25 mouse cellular contexts compared by ENCODE assay signal in the genomic region with DNA sequence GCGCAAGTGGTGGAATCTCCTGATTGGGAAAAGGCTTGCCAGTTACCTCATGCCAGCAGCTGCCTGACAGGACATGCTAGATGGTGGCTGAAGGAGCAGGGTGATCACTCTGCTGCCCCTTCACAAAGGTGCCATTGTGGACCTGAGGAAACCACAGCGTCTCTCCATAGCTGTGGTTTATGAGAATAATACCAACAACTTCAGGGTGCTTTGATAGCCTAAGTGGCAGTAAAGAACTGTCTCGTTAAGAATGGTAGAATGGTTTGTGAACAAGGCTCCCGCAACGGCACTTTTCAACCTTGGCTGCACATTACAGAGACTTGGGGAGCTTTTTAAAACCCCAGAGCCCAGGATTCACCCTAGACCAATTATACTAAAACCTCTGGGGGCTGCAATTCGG. TPM values are rescaled to one million over a fixed set of nuclear protein-coding genes. Genes with fewer than 3 reads are reported as not detected.
A peak's percentile ranks its signal among the peaks of the same experiment; 100 is the strongest.
DNase-seq lines count a peak whose midpoint lies in the region; ATAC-seq lines count a peak whose summit lies in the region.
"Had no signal": no experiment of that assay in that cellular context is flagged by ENCODE, and none has a peak within 500 bp of the region (broad histone marks: within the 10 kb centered on the region; RNA-seq: fewer than 3 reads in every experiment).

No protein-coding gene starts in this region.

- H3K9me3 ChIP-seq in embryonic facial prominence, embryonic 13.5 days = no peaks in the 10 kb centered on the region
- H3K9me3 ChIP-seq in embryonic facial prominence, embryonic 10.5 days = no peaks in the 10 kb centered on the region
- H3K9me3 ChIP-seq in megakaryocyte, embryonic 14.5 days = peaks cover 33% of the 10 kb centered on the region
- no peaks in the 10 kb centered on the region for H3K9me3 ChIP-seq in limb, embryonic 13.5 days
- H3K9me3 ChIP-seq: embryonic facial prominence, embryonic 15.5 days; heart, embryonic 10.5 days; heart, embryonic 13.5 days had no signal

- WGBS in embryonic facial prominence, embryonic 13.5 days = 86% methylated on average over 6 of the region's 6 CpGs
- WGBS in embryonic facial prominence, embryonic 10.5 days = 88% methylated on average over 6 of the region's 6 CpGs
- WGBS in limb, embryonic 13.5 days = 49% methylated on average over 6 of the region's 6 CpGs

- peaks cover 56% of the 10 kb centered on the region for H3K36me3 ChIP-seq in embryonic facial prominence, embryonic 13.5 days
- peaks cover 74% of the 10 kb centered on the region for H3K36me3 ChIP-seq in embryonic facial prominence, embryonic 10.5 days (replicated peaks)
- H3K36me3 ChIP-seq in megakaryocyte, embryonic 14.5 days (replicated peaks; ENCODE audit: low read length) = no peaks in the 10 kb centered on the region
- H3K36me3 ChIP-seq in limb, embryonic 13.5 days = peaks cover 70% of the 10 kb centered on the region

- no peaks in the 10 kb centered on the region for H3K27me3 ChIP-seq in embryonic facial prominence, embryonic 13.5 days
- H3K27me3 ChIP-seq in embryonic facial prominence, embryonic 10.5 days (replicated peaks; ENCODE audit: low read depth, poor library complexity, severe bottlenecking) = no peaks in the 10 kb centered on the region
- H3K27me3 ChIP-seq in megakaryocyte, embryonic 14.5 days (replicated peaks) = no peaks in the 10 kb centered on the region
- H3K27me3 ChIP-seq in limb, embryonic 13.5 days = no peaks in the 10 kb centered on the region
- H3K27me3 ChIP-seq: embryonic facial prominence, embryonic 15.5 days; heart, embryonic 13.5 days had no signal

- DNase-seq in embryonic facial prominence, embryonic 10.5 days (ENCODE audit: low spot score) = no peak
- DNase-seq in layer of hippocampus, postnatal 36 days = no peak
- DNase-seq: adrenal gland, adult 2 months; adrenal gland, postnatal 14 days; cerebellum, adult 11 months; cerebellum, adult 2 months; cerebellum, adult 9-11 months; cerebellum, postnatal 25 days; forebrain, postnatal 0 days; gastrocnemius, adult 2 months; gastrocnemius, postnatal 14 days; heart, adult 18-20 months; heart, postnatal 14 days; heart, postnatal 4 days had no signal

- H3K27ac ChIP-seq in embryonic facial prominence, embryonic 13.5 days = 0 out of 2 replicates have a peak overlapping the region, but pooled peaks have one; percentile 11
- no peak overlapping the region for H3K27ac ChIP-seq in embryonic facial prominence, embryonic 10.5 days (replicated peaks)
- H3K27ac ChIP-seq in limb, embryonic 13.5 days = peak overlapping the region; percentile 3; the same call in 1 of the 2 replicates
- H3K27ac ChIP-seq: embryonic facial prominence, embryonic 15.5 days; gastrocnemius, adult 2 months; heart, embryonic 10.5 days; heart, embryonic 13.5 days; hindbrain, embryonic 14.5 days; hindbrain, postnatal 0 days had no signal

- H3K4me2 ChIP-seq in embryonic facial prominence, embryonic 13.5 days = no peak overlapping the region
- H3K4me2 ChIP-seq in limb, embryonic 13.5 days (replicated peaks) = no peak overlapping the region
- H3K4me2 ChIP-seq: embryonic facial prominence, embryonic 15.5 days; heart, embryonic 13.5 days; hindbrain, embryonic 14.5 days had no signal

- no peak overlapping the region for H3K4me3 ChIP-seq in embryonic facial prominence, embryonic 13.5 days
- H3K4me3 ChIP-seq in embryonic facial prominence, embryonic 10.5 days = no peak overlapping the region
- H3K4me3 ChIP-seq in megakaryocyte, embryonic 14.5 days (replicated peaks) = peak overlapping the region; percentile 47
- no peak overlapping the region for H3K4me3 ChIP-seq in limb, embryonic 13.5 days
- H3K4me3 ChIP-seq: embryonic facial prominence, embryonic 15.5 days; gastrocnemius, adult 2 months; heart, embryonic 10.5 days; heart, embryonic 13.5 days had no signal

- peaks cover 34% of the 10 kb centered on the region for H3K4me1 ChIP-seq in embryonic facial prominence, embryonic 13.5 days
- H3K4me1 ChIP-seq in embryonic facial prominence, embryonic 10.5 days = peaks cover 24% of the 10 kb centered on the region
- H3K4me1 ChIP-seq in megakaryocyte, embryonic 14.5 days = no peaks in the 10 kb centered on the region
- H3K4me1 ChIP-seq in limb, embryonic 13.5 days = peaks cover 58% of the 10 kb centered on the region
- H3K4me1 ChIP-seq: heart, embryonic 10.5 days; heart, embryonic 13.5 days had no signal

- ATAC-seq in embryonic facial prominence, embryonic 13.5 days (ENCODE audit: insufficient number of reproducible peaks, insufficient read depth, low FRiP score, low TSS enrichment, low read depth) = no peak
- ATAC-seq in megakaryocyte, adult 5-6 weeks (ENCODE audit: poor library complexity, severe bottlenecking) = no peak
- ATAC-seq in limb, embryonic 13.5 days (ENCODE audit: low FRiP score, low read depth) = no peak
- ATAC-seq: forebrain, embryonic 14.5 days; forebrain, postnatal 0 days; inflammation-experienced regulatory T-cells, adult 6 months had no signal

- no peak overlapping the region for H3K9ac ChIP-seq in embryonic facial prominence, embryonic 13.5 days
- H3K9ac ChIP-seq in limb, embryonic 13.5 days = 0 out of 2 replicates have a peak overlapping the region, but pooled peaks have one; percentile 5
- H3K9ac ChIP-seq: embryonic facial prominence, embryonic 15.5 days; forebrain, postnatal 0 days; heart, embryonic 13.5 days; hindbrain, embryonic 14.5 days had no signal

RNA-seq across cellular contexts. Expression of a gene that starts 29.7 kb away (rescaled TPM):
- 35.3 and 37.4 TPM in 2 replicates for polyA plus RNA-seq in embryonic facial prominence, embryonic 13.5 days (2015; fragmentation: Nextera tagmentation; extraction: Ambion mirVana)
- 22.4 and 28.2 TPM in 2 replicates for polyA plus RNA-seq in embryonic facial prominence, embryonic 10.5 days (2016; fragmentation: Nextera tagmentation; extraction: Ambion mirVana)
- polyA plus RNA-seq in megakaryocyte, embryonic 14.5 days (2012; ENCODE audit: insufficient read depth, low replicate concordance) = not detected in 2 replicates
- total RNA-seq in megakaryocyte, adult 5-6 weeks (2015) = 1.5 and 1.8 TPM in 2 replicates
- 1.1 and 2.1 TPM in 2 replicates for total RNA-seq in megakaryocyte, adult 5-6 weeks (2017)
- 61.5 and 64.9 TPM in 2 replicates for polyA plus RNA-seq in limb, embryonic 13.5 days (2015; fragmentation: Nextera tagmentation; extraction: Ambion mirVana)
- total RNA-seq in layer of hippocampus, postnatal 36 days (2021) = 1 to 10 TPM; 4.0 to 5.0 TPM
- polyA plus RNA-seq: inflammation-experienced regulatory T-cells, adult 6 months had no signal

Comparison
In these comparisons a context has a peak if more than half of its experiments do, and no peak if none do; other contexts are left out.
1. RNA of a gene that starts 29.7 kb away (polyA plus RNA-seq): 61.5 to 64.9 TPM in limb, embryonic 13.5 days, 35.3 to 37.4 TPM in embryonic facial prominence, embryonic 13.5 days and 22.4 to 28.2 TPM in embryonic facial prominence, embryonic 10.5 days; not detected in megakaryocyte, embryonic 14.5 days; every median in the first group is over 10 times any median in the second.